Mouse (Mus musculus) limb, embryonic 15.5 days (tissue): ENCODE results near the gene Mcoln2. TPM values are rescaled to one million over a fixed set of nuclear protein-coding genes. Genes with fewer than 3 reads are reported as not detected.
"Not testable (repeated sequence)": the region's sequence is repeated elsewhere in the genome, so short reads cannot be mapped to it uniquely, and the experiment has no call there.

Source experiments
- ATAC-seq: fragments of 200-750 bp; cut with Nextera tagmentation; 2 replicates; pipeline ENCODE4 v1.8.0; 2017; ENCODE audit warnings: low read depth, moderate TSS enrichment; ENCODE audit not compliant: insufficient number of reproducible peaks, low FRiP score, low TSS enrichment
- H3K27ac ChIP-seq: fragments of 300-500 bp; sonication (generic); 2 replicates; pipeline ENCODE4 v1.5.1; 2015; ENCODE audit warnings: moderate library complexity, mild to moderate bottlenecking, inconsistent platforms
- H3K27me3 ChIP-seq: fragments of 300-500 bp; sonication (generic); 2 replicates; pipeline ENCODE4 v1.6.1; 2015; ENCODE audit warnings: inconsistent platforms
- H3K36me3 ChIP-seq: fragments of 300-500 bp; sonication (generic); 2 replicates; pipeline ENCODE4 v1.6.1; 2015; ENCODE audit warnings: inconsistent platforms
- H3K4me1 ChIP-seq: fragments of 300-500 bp; sonication (generic); 2 replicates; pipeline ENCODE4 v1.6.1; 2015; ENCODE audit warnings: inconsistent platforms
- H3K4me2 ChIP-seq: fragments of 300-500 bp; sonication (generic); 2 replicates; pipeline ENCODE4 v1.6.1; 2015; ENCODE audit warnings: mild to moderate bottlenecking, inconsistent platforms
- H3K4me3 ChIP-seq: fragments of 300-500 bp; sonication (generic); 2 replicates; pipeline ENCODE4 v1.5.1; 2015; ENCODE audit warnings: mild to moderate bottlenecking, inconsistent platforms
- H3K9ac ChIP-seq: fragments of 300-500 bp; sonication (generic); 2 replicates; pipeline ENCODE4 v1.6.1; 2015; ENCODE audit warnings: inconsistent platforms
- H3K9me3 ChIP-seq: fragments of 300-500 bp; sonication (generic); 2 replicates; pipeline ENCODE4 v1.6.1; 2016; ENCODE audit warnings: inconsistent platforms
- WGBS: fragments of 180-500 bp; shearing (Covaris S2); methylation state at CpG from one replicate; pipeline ENCODE4 v1.1.7; 2015; 5-methylcytosine and 5-hydroxymethylcytosine counted together
- polyA plus RNA-seq: library from polyadenylated mRNA; unstranded; fragments of >200 nt; fragmentation: Nextera tagmentation; extraction: Ambion mirVana; gene quantifications from 2 replicates; pipeline ENCODE4 v1.2.1, GENCODE M21; 2015

Gene Mcoln2
- polyA plus RNA-seq, 1 experiment from 2014 or later = 2.3 TPM

GRCm38 (mm10) chr3:146196301-146196700 lies 46.7 kb downstream of the Mcoln2 start:
- no peak for ATAC-seq
- H3K9me3 ChIP-seq = no peaks in the 10 kb centered on the region
- H3K4me3 ChIP-seq = no peak overlapping the region
- H3K4me1 ChIP-seq = no peaks in the 10 kb centered on the region
- no peaks in the 10 kb centered on the region for H3K27me3 ChIP-seq
- H3K36me3 ChIP-seq = no peaks in the 10 kb centered on the region
- H3K4me2 ChIP-seq = no peak overlapping the region
- WGBS = 66% methylated on average over 6 of the region's 6 CpGs
- no peak overlapping the region for H3K27ac ChIP-seq
- H3K9ac ChIP-seq = no peak overlapping the region

GRCm38 (mm10) chr3:146196780-146197743 lies 47.4 kb downstream of the Mcoln2 start:
- Histone ChIP-seq H3K27ac (no peak overlapping the region), H3K27me3 (no peaks in the 10 kb centered on the region), H3K4me1 (no peaks in the 10 kb centered on the region), H3K9me3 (no peaks in the 10 kb centered on the region), H3K9ac (no peak overlapping the region), H3K4me3 (no peak overlapping the region), H3K36me3 (no peaks in the 10 kb centered on the region), H3K4me2 (no peak overlapping the region)
- ATAC-seq = no peak
- 77% methylated on average over 17 of the region's 17 CpGs for WGBS

GRCm38 (mm10) chr3:146197785-146198184 lies 48.2 kb downstream of the Mcoln2 start:
- Histone ChIP-seq H3K9ac (no peak overlapping the region), H3K4me1 (no peaks in the 10 kb centered on the region), H3K4me3 (no peak overlapping the region), H3K4me2 (no peak overlapping the region), H3K36me3 (no peaks in the 10 kb centered on the region), H3K9me3 (no peaks in the 10 kb centered on the region), H3K27me3 (no peaks in the 10 kb centered on the region), H3K27ac (no peak overlapping the region)
- 75% methylated on average over 12 of the region's 12 CpGs for WGBS
- ATAC-seq = no peak

- H3K4me1 ChIP-seq = no peaks in the 10 kb centered on the region
These were observed 49.3 kb downstream of the Mcoln2 start for GRCm38 (mm10) chr3:146198803-146199481.

GRCm38 (mm10) chr3:146199486-146199885 lies 49.9 kb downstream of the Mcoln2 start:
- H3K4me2 ChIP-seq = no peak overlapping the region
- H3K9me3 ChIP-seq = no peaks in the 10 kb centered on the region
- WGBS = 69% methylated on average over 3 of the region's 3 CpGs
- H3K4me3 ChIP-seq = no peak overlapping the region
- no peak overlapping the region for H3K9ac ChIP-seq
- no peak overlapping the region for H3K27ac ChIP-seq
- H3K27me3 ChIP-seq = no peaks in the 10 kb centered on the region
- no peaks in the 10 kb centered on the region for H3K4me1 ChIP-seq
- ATAC-seq = no peak
- H3K36me3 ChIP-seq = no peaks in the 10 kb centered on the region

More at GRCm38 (mm10) chr3:146198803-146199481, 49.3 kb downstream of the Mcoln2 start:
- no peak for ATAC-seq
- no peaks in the 10 kb centered on the region for H3K27me3 ChIP-seq
- H3K27ac ChIP-seq = no peak overlapping the region
- H3K4me3 ChIP-seq = no peak overlapping the region
- no peak overlapping the region for H3K4me2 ChIP-seq
- 55% methylated on average over 11 of the region's 11 CpGs for WGBS
- no peaks in the 10 kb centered on the region for H3K36me3 ChIP-seq
- H3K9ac ChIP-seq = no peak overlapping the region
- no peaks in the 10 kb centered on the region for H3K9me3 ChIP-seq

- H3K4me3 ChIP-seq = no peak overlapping the region
- H3K27ac ChIP-seq = no peak overlapping the region
- 58% methylated on average over 2 of the region's 2 CpGs for WGBS
- H3K4me1 ChIP-seq = no peaks in the 10 kb centered on the region
- H3K9me3 ChIP-seq = no peaks in the 10 kb centered on the region
- no peak overlapping the region for H3K4me2 ChIP-seq
- H3K36me3 ChIP-seq = no peaks in the 10 kb centered on the region
- no peak for ATAC-seq
- no peak overlapping the region for H3K9ac ChIP-seq
- no peaks in the 10 kb centered on the region for H3K27me3 ChIP-seq
These were observed 54.7 kb downstream of the Mcoln2 start for GRCm38 (mm10) chr3:146204375-146204774.

- H3K4me3 ChIP-seq = no peak overlapping the region
- H3K27ac ChIP-seq = no peak overlapping the region
- no peak for ATAC-seq
- WGBS = 70% methylated on average over 11 of the region's 11 CpGs
- no peaks in the 10 kb centered on the region for H3K36me3 ChIP-seq
- H3K27me3 ChIP-seq = no peaks in the 10 kb centered on the region
- H3K4me1 ChIP-seq = no peaks in the 10 kb centered on the region
- no peak overlapping the region for H3K9ac ChIP-seq
- no peak overlapping the region for H3K4me2 ChIP-seq
- no peaks in the 10 kb centered on the region for H3K9me3 ChIP-seq
These were observed 55.7 kb downstream of the Mcoln2 start for GRCm38 (mm10) chr3:146205305-146205704.

- no peak overlapping the region for H3K4me2 ChIP-seq
- no peak overlapping the region for H3K27ac ChIP-seq
- H3K9me3 ChIP-seq = no peaks in the 10 kb centered on the region
- WGBS = 76% methylated on average over 2 of the region's 2 CpGs
- no peak overlapping the region for H3K9ac ChIP-seq
- H3K27me3 ChIP-seq = no peaks in the 10 kb centered on the region
- no peak overlapping the region for H3K4me3 ChIP-seq
- H3K4me1 ChIP-seq = no peaks in the 10 kb centered on the region
- no peaks in the 10 kb centered on the region for H3K36me3 ChIP-seq
- no peak for ATAC-seq
These were observed 57.0 kb downstream of the Mcoln2 start for GRCm38 (mm10) chr3:146206635-146207034.

GRCm38 (mm10) chr3:146207440-146207839 lies 57.8 kb downstream of the Mcoln2 start:
- Histone ChIP-seq H3K4me3 (no peak overlapping the region), H3K9me3 (no peaks in the 10 kb centered on the region), H3K4me2 (no peak overlapping the region), H3K4me1 (no peaks in the 10 kb centered on the region), H3K9ac (no peak overlapping the region), H3K36me3 (no peaks in the 10 kb centered on the region), H3K27ac (no peak overlapping the region), H3K27me3 (no peaks in the 10 kb centered on the region)
- no peak for ATAC-seq
- WGBS = 73% methylated on average over 2 of the region's 2 CpGs

- WGBS = 87% methylated on average over 8 of the region's 8 CpGs
- not testable (repeated sequence) for H3K4me2 ChIP-seq, ATAC-seq, H3K27ac ChIP-seq, H3K9ac ChIP-seq, H3K36me3 ChIP-seq, H3K27me3 ChIP-seq, H3K4me3 ChIP-seq, H3K4me1 ChIP-seq, H3K9me3 ChIP-seq
These were observed 60.1 kb downstream of the Mcoln2 start for GRCm38 (mm10) chr3:146209759-146210158.

GRCm38 (mm10) chr3:146211141-146211747 lies 61.6 kb downstream of the Mcoln2 start:
- H3K36me3 ChIP-seq = no peaks in the 10 kb centered on the region
- no peaks in the 10 kb centered on the region for H3K9me3 ChIP-seq
- H3K27me3 ChIP-seq = no peaks in the 10 kb centered on the region
- no peak for ATAC-seq
- WGBS = 89% methylated on average over 4 of the region's 4 CpGs
- H3K27ac ChIP-seq = no peak overlapping the region
- no peak overlapping the region for H3K4me2 ChIP-seq
- H3K9ac ChIP-seq = no peak overlapping the region
- H3K4me1 ChIP-seq = no peaks in the 10 kb centered on the region
- no peak overlapping the region for H3K4me3 ChIP-seq

- no peak overlapping the region for H3K27ac ChIP-seq
- no peak overlapping the region for H3K9ac ChIP-seq
- no peak overlapping the region for H3K4me3 ChIP-seq
- no peaks in the 10 kb centered on the region for H3K36me3 ChIP-seq
- no peaks in the 10 kb centered on the region for H3K4me1 ChIP-seq
- no peaks in the 10 kb centered on the region for H3K9me3 ChIP-seq
- 78% methylated on average over 2 of the region's 2 CpGs for WGBS
- ATAC-seq = no peak
- H3K27me3 ChIP-seq = no peaks in the 10 kb centered on the region
- H3K4me2 ChIP-seq = no peak overlapping the region
These were observed 62.3 kb downstream of the Mcoln2 start for GRCm38 (mm10) chr3:146211964-146212363.
